Comparison of ENCODE assay signal across 20 mouse cellular contexts in genomic region chr14:47799564-47799963, GRCm38 (mm10).
DNase-seq lines count a peak whose midpoint lies in the region; ATAC-seq and TF ChIP-seq lines count a peak whose summit lies in the region.
"Had no signal": no experiment of that assay in that cellular context is flagged by ENCODE, and none has a peak within 500 bp of the region (broad histone marks: within the 10 kb centered on the region; RNA-seq: fewer than 3 reads in every experiment).

No protein-coding gene starts in this region.

- H3K4me2 ChIP-seq in embryonic facial prominence, embryonic 14.5 days (ENCODE audit: low read depth, low read length): no peak overlapping the region
- no peak overlapping the region for H3K4me2 ChIP-seq in limb, embryonic 14.5 days (replicated peaks; ENCODE audit: low read depth, low read length, severe bottlenecking)
- H3K4me2 ChIP-seq in lung, embryonic 16.5 days (ENCODE audit: low read depth, low read length): no peak overlapping the region
- no peak overlapping the region for H3K4me2 ChIP-seq in stomach, embryonic 16.5 days (ENCODE audit: low read depth, low read length)
- H3K4me2 ChIP-seq: heart, embryonic 15.5 days; liver, embryonic 15.5 days had no signal

- H3K27ac ChIP-seq in embryonic facial prominence, embryonic 14.5 days (replicated peaks; ENCODE audit: low read depth, low read length): no peak overlapping the region
- H3K27ac ChIP-seq in embryonic facial prominence, embryonic 10.5 days (replicated peaks): no peak overlapping the region
- H3K27ac ChIP-seq in limb, embryonic 14.5 days (replicated peaks; ENCODE audit: low read depth, low read length): no peak overlapping the region
- no peak overlapping the region for H3K27ac ChIP-seq in limb, embryonic 10.5 days
- H3K27ac ChIP-seq in lung, embryonic 16.5 days (ENCODE audit: low read length): peak overlapping the region; percentile 84
- no peak overlapping the region for H3K27ac ChIP-seq in stomach, embryonic 16.5 days (ENCODE audit: low read length)
- H3K27ac ChIP-seq: heart, embryonic 15.5 days; hindbrain, embryonic 10.5 days; layer of hippocampus, adult 2 months; left cerebral cortex, adult 2 months; liver, embryonic 15.5 days had no signal

- no peak overlapping the region for H3K9ac ChIP-seq in embryonic facial prominence, embryonic 14.5 days (ENCODE audit: low read depth, low read length)
- H3K9ac ChIP-seq in limb, embryonic 14.5 days (ENCODE audit: low read depth, low read length, severe bottlenecking): no peak overlapping the region
- H3K9ac ChIP-seq in lung, embryonic 16.5 days (ENCODE audit: low read length): no peak overlapping the region
- no peak overlapping the region for H3K9ac ChIP-seq in stomach, embryonic 16.5 days (ENCODE audit: low read length)
- H3K9ac ChIP-seq: forebrain, postnatal 0 days; heart, embryonic 15.5 days; liver, embryonic 15.5 days had no signal

- 52% methylated on average over 2 of the region's 2 CpGs for WGBS in embryonic facial prominence, embryonic 14.5 days
- WGBS in embryonic facial prominence, embryonic 10.5 days: 87% methylated on average over 2 of the region's 2 CpGs
- 48% methylated on average over 2 of the region's 2 CpGs for WGBS in limb, embryonic 14.5 days
- 91% methylated on average over 2 of the region's 2 CpGs for WGBS in limb, embryonic 10.5 days
- WGBS in lung, embryonic 16.5 days: 34% methylated on average over 2 of the region's 2 CpGs
- 32% methylated on average over 2 of the region's 2 CpGs for WGBS in stomach, embryonic 16.5 days

- TF ChIP-seq POLR2A in limb, embryonic 14.5 days (IDR thresholded peaks at IDR 0.05; ENCODE audit: borderline replicate concordance, extremely low read depth, insufficient read depth, insufficient read length): no peak

- DNase-seq in embryonic facial prominence, embryonic 14.5 days (ENCODE audit: low spot score): peak; percentile 42
- no peak for DNase-seq in embryonic facial prominence, embryonic 10.5 days (ENCODE audit: low spot score)
- peak; percentile 81 for DNase-seq in limb, embryonic 14.5 days (ENCODE audit: low spot score)
- no peak for DNase-seq in limb, embryonic 10.5 days (ENCODE audit: low spot score)
- no peak for DNase-seq in yolk sac, embryonic 10.5 days (ENCODE audit: low spot score)
- DNase-seq in left cerebral cortex, adult 18-20 months (ENCODE audit: low spot score in 2 of 2): no peak
- DNase-seq: adrenal gland, adult 2 months; cerebellum, adult 11 months; cerebellum, postnatal 36 days; forebrain, postnatal 0 days; heart, adult 11 months; right cerebral cortex, postnatal 14 days; thymus, postnatal 25 days had no signal

- H3K9me3 ChIP-seq in embryonic facial prominence, embryonic 14.5 days (ENCODE audit: control insufficient read depth, low read length): no peaks in the 10 kb centered on the region
- 0 out of 2 replicates have a peak, but pooled peaks cover 5% of the 10 kb centered on the region for H3K9me3 ChIP-seq in embryonic facial prominence, embryonic 10.5 days
- H3K9me3 ChIP-seq in limb, embryonic 14.5 days (ENCODE audit: control insufficient read depth, low read length): no peaks in the 10 kb centered on the region
- H3K9me3 ChIP-seq in limb, embryonic 10.5 days (replicated peaks): no peaks in the 10 kb centered on the region
- H3K9me3 ChIP-seq in lung, embryonic 16.5 days (ENCODE audit: control insufficient read depth, low read length): no peaks in the 10 kb centered on the region
- no peaks in the 10 kb centered on the region for H3K9me3 ChIP-seq in stomach, embryonic 16.5 days (replicated peaks; ENCODE audit: control insufficient read depth, low read length)
- H3K9me3 ChIP-seq: heart, embryonic 15.5 days; hindbrain, embryonic 10.5 days; liver, embryonic 15.5 days had no signal

- ATAC-seq in embryonic facial prominence, embryonic 14.5 days (ENCODE audit: low read depth): no peak
- ATAC-seq in limb, embryonic 14.5 days (ENCODE audit: low FRiP score, low read depth): no peak
- ATAC-seq in lung, embryonic 16.5 days (ENCODE audit: low read depth): peak; percentile 74
- peak; percentile 51; the same call in 1 of the 2 replicates for ATAC-seq in stomach, embryonic 16.5 days (ENCODE audit: insufficient read depth, low FRiP score)
- ATAC-seq: forebrain, postnatal 0 days had no signal

- H3K4me1 ChIP-seq in embryonic facial prominence, embryonic 14.5 days (ENCODE audit: control insufficient read depth, insufficient read depth, low read length): no peaks in the 10 kb centered on the region
- H3K4me1 ChIP-seq in embryonic facial prominence, embryonic 10.5 days: no peaks in the 10 kb centered on the region
- H3K4me1 ChIP-seq in limb, embryonic 14.5 days (ENCODE audit: control insufficient read depth, insufficient read depth, low read length): 0 out of 2 replicates have a peak, but pooled peaks cover 3% of the 10 kb centered on the region
- H3K4me1 ChIP-seq in limb, embryonic 10.5 days: no peaks in the 10 kb centered on the region
- peaks cover 12% of the 10 kb centered on the region for H3K4me1 ChIP-seq in lung, embryonic 16.5 days (replicated peaks; ENCODE audit: control insufficient read depth, insufficient read depth, low read length)
- peaks cover 4% of the 10 kb centered on the region; the same call in 1 of the 2 replicates for H3K4me1 ChIP-seq in stomach, embryonic 16.5 days (ENCODE audit: control insufficient read depth, insufficient read depth, low read length)
- H3K4me1 ChIP-seq: liver, embryonic 15.5 days had no signal

- no peak overlapping the region for H3K4me3 ChIP-seq in embryonic facial prominence, embryonic 14.5 days (ENCODE audit: low read depth, low read length)
- H3K4me3 ChIP-seq in embryonic facial prominence, embryonic 10.5 days: no peak overlapping the region
- H3K4me3 ChIP-seq in limb, embryonic 14.5 days (replicated peaks; ENCODE audit: low read length): no peak overlapping the region
- H3K4me3 ChIP-seq in limb, embryonic 10.5 days: no peak overlapping the region
- H3K4me3 ChIP-seq in lung, embryonic 16.5 days (ENCODE audit: low read length): no peak overlapping the region
- H3K4me3 ChIP-seq in stomach, embryonic 16.5 days (replicated peaks; ENCODE audit: low read length): no peak overlapping the region
- H3K4me3 ChIP-seq: heart, embryonic 15.5 days; hindbrain, embryonic 10.5 days; layer of hippocampus, adult 2 months; left cerebral cortex, adult 2 months; liver, embryonic 15.5 days had no signal

- H3K36me3 ChIP-seq in embryonic facial prominence, embryonic 14.5 days (ENCODE audit: control insufficient read depth, insufficient read depth, low read length): no peaks in the 10 kb centered on the region
- no peaks in the 10 kb centered on the region for H3K36me3 ChIP-seq in embryonic facial prominence, embryonic 10.5 days (replicated peaks)
- H3K36me3 ChIP-seq in limb, embryonic 14.5 days (ENCODE audit: control insufficient read depth, insufficient read depth, low read length): no peaks in the 10 kb centered on the region
- H3K36me3 ChIP-seq in limb, embryonic 10.5 days: no peaks in the 10 kb centered on the region
- no peaks in the 10 kb centered on the region for H3K36me3 ChIP-seq in lung, embryonic 16.5 days (ENCODE audit: control insufficient read depth, insufficient read depth, low read length)
- H3K36me3 ChIP-seq in stomach, embryonic 16.5 days (ENCODE audit: control insufficient read depth, insufficient read depth, low read length): no peaks in the 10 kb centered on the region
- H3K36me3 ChIP-seq: heart, embryonic 15.5 days; hindbrain, embryonic 10.5 days; liver, embryonic 15.5 days had no signal

- no peaks in the 10 kb centered on the region for H3K27me3 ChIP-seq in embryonic facial prominence, embryonic 14.5 days (replicated peaks; ENCODE audit: control insufficient read depth, insufficient read depth, low read length)
- no peaks in the 10 kb centered on the region for H3K27me3 ChIP-seq in embryonic facial prominence, embryonic 10.5 days (replicated peaks; ENCODE audit: low read depth, poor library complexity, severe bottlenecking)
- H3K27me3 ChIP-seq in limb, embryonic 14.5 days (ENCODE audit: control insufficient read depth, insufficient read depth, low read length): no peaks in the 10 kb centered on the region
- no peaks in the 10 kb centered on the region for H3K27me3 ChIP-seq in limb, embryonic 10.5 days (ENCODE audit: low read depth, poor library complexity, severe bottlenecking)
- no peaks in the 10 kb centered on the region for H3K27me3 ChIP-seq in lung, embryonic 16.5 days (ENCODE audit: control insufficient read depth, insufficient read depth, low read depth, low read length)
- no peaks in the 10 kb centered on the region for H3K27me3 ChIP-seq in stomach, embryonic 16.5 days (ENCODE audit: control insufficient read depth, insufficient read depth, low read length)
- H3K27me3 ChIP-seq: heart, embryonic 15.5 days; liver, embryonic 15.5 days had no signal

Comparison
In these comparisons a context has a peak if more than half of its experiments do, and no peak if none do; other contexts are left out.
1. DNase-seq: peak in embryonic facial prominence, embryonic 14.5 days (single experiment) and limb, embryonic 14.5 days (single experiment); none in embryonic facial prominence, embryonic 10.5 days (single experiment), limb, embryonic 10.5 days (single experiment), yolk sac, embryonic 10.5 days (single experiment) and left cerebral cortex, adult 18-20 months (0 of 2).
2. ATAC-seq: peak in lung, embryonic 16.5 days (single experiment) and stomach, embryonic 16.5 days (single experiment); none in embryonic facial prominence, embryonic 14.5 days (single experiment) and limb, embryonic 14.5 days (single experiment).